Mouse (Mus musculus): ENCODE results near the gene Bcl3.

Gene Bcl3

GRCm38 (mm10) chr7:19822604-19823058, at the start of gene Bcl3:
TSS of gene Bcl3 (minus strand) at chr7:19822770.
- DNase-seq: peak; percentile 70

DNA sequence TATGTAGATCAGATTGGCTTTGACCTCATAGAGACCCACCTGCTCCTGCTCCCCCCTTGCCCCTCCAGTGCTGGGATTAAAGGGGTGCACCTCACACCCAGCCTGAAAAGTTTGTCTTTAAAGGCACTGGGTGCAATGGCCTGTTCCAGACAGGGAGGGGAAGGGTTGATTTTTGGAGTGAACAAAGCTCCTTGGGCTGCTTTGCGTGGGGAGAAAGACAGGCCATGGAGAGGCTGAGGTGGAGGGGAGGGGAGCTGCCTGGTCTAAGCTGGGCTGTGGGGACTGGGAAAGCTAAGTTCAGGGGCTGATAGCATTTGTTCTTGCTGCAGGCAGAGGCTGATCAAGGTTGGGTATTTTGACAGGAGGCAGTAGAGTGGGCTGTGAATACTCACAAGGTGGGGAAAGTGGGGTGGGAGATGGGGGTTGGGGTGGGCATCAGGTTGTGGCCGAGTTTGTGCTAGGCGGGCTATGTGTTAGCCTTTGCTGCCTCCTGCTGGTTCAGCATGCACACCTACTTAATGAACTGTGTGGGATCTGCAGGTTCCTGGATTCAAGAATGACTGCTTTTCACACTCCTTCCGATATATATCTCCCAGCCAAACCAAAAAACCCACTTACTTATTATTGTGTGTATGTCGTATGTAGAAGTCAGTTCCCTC, 49.5 kb upstream of the Bcl3 start:
- DNase-seq: peak; percentile 60

DNA sequence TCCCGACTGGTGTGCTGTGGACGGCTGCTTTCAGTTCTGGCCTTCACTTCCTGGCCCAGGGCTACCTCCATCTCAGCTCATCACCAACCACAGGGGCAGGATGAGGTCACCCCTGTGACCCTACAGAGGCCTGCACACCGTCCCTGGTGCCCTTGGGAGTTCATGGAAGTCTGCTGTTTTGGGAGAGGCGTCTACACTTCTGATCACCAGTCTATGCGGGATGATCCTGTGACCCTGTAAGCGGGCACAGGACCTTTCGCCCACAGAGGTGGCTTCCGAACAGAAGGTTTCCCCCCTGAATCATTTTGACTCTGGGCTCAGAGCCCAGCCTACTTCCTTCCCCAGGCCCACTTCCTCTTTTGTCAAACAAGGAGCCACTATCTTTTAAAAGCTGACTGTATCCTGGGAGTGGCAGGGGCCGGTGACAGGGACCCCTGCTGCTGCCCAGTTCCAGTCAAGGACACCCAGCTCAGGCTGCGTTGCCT, 48.6 kb upstream of the Bcl3 start:
- DNase-seq: peak; percentile 59

DNA sequence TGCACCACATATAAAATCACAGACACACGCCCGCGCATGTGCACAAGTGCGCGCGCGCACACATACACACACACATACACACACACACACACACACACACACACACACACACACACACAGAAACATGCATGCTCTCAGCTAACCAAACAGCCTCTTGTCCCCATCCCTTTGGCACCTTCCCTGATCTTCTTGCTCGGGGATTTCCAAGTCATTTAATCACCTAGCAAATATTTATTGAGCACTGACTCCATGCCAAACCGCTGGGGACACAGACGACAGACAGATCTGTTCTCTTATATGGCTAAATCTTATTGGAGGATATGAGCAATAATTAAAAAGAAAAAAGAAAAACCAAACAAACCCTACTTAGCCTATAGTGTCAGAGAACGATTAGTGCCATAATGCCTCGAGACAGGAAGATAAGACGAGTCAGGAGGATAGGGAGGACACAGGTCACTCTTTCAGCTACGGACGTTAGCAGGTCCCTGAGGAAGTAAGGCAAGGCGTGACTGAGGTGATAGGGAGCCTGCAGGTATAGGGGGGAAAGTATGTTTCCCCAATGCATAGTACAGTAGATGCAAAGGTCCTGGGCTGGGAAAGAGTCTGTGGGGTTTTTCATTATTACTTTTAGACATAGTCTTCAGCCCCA, 45.3 kb upstream of the Bcl3 start:
- no peak for DNase-seq

DNA sequence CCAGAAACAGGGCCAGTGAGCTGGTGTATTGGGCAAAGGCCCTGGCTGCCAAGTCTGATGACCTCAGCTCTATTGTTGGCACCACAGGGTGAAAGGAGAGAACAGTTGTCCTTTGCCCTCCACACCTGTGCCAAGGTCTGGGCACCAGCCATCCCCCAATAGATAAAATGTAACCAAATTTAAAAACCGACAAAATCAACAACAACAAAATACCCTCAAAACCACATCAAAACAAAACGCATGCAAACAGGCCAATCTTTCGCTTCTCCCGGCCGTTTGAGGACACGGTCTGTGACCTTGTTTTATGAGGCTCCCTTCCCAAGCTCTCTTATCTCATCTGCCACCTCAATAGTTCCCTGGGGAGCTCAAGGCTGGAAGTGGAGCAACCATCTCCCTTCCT, 43.9 kb upstream of the Bcl3 start:
- peak; percentile 84 for DNase-seq

GRCm38 (mm10) chr7:19865246-19866036, 42.9 kb upstream of the Bcl3 start:
- no peak for DNase-seq

GRCm38 (mm10) chr7:19864241-19864640, 41.7 kb upstream of the Bcl3 start:
- DNase-seq: no peak

- no peak for DNase-seq
Observed at GRCm38 (mm10) chr7:19861199-19861598, 38.6 kb upstream of the Bcl3 start, which contains the start of gene Ceacam16. TSS of gene Ceacam16 (minus strand) at chr7:19861299.

GRCm38 (mm10) chr7:19859740-19860139, 37.2 kb upstream of the Bcl3 start:
- DNase-seq: no peak

DNA sequence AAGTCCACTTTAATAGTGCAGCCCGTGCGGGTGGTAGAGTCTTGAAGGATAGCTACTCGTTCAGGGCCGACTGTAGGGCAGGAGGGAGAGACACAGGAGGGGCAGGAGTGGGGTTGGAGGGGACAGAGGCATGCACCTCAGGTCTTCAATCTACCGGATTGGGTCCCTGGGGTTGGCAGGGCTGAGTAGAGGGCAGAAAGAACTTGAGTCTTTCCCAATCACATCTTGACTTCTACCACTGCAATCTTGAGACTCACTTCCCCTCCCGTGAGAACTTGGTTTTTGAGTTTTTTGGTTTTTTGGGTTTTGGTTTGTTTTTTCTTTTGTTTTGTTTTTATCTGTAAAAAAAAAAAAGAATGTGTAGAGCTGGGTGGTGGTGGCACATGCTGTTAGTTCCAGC, 33.7 kb upstream of the Bcl3 start:
- DNase-seq: no peak

DNA sequence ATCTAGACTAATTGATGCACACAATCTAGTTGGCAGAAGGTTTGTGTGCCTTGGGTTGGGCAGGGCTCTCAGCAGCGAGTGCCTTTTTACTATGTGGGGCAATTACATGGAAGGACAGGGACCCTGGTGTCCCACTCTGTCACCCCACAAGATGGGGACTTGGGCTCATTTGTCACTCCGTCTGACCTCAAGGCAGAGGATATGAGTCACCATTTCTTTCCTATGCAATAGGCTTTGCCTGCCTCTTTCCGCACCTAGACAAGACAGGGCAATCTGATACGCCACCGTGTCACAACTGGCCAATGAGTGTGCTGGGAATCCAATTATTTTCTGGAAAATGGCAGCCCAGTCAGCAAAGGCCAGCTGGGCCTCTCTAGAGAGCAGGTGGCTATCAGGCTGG, 33.1 kb upstream of the Bcl3 start:
- no peak for DNase-seq

DNA sequence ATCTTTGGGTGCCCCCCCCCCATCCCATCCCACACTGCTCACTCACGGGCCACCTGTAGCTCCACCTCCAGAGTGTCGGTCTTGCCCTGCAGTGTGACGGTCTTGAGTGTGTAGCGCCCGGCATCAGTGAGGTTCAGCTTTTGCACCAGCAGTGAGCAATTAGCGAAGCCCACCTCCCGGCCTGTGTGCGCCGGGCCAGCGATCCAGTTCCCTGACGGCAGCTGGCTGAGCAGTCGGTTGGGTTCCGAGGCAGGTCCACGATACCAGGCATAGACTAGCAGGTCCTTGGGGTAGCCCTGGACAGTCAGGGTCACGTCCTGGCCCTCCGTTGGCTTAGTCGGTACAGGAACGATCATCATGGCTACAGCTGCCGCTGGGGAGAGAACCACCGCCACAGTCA, 31.0 kb upstream of the Bcl3 start:
- DNase-seq: no peak

DNA sequence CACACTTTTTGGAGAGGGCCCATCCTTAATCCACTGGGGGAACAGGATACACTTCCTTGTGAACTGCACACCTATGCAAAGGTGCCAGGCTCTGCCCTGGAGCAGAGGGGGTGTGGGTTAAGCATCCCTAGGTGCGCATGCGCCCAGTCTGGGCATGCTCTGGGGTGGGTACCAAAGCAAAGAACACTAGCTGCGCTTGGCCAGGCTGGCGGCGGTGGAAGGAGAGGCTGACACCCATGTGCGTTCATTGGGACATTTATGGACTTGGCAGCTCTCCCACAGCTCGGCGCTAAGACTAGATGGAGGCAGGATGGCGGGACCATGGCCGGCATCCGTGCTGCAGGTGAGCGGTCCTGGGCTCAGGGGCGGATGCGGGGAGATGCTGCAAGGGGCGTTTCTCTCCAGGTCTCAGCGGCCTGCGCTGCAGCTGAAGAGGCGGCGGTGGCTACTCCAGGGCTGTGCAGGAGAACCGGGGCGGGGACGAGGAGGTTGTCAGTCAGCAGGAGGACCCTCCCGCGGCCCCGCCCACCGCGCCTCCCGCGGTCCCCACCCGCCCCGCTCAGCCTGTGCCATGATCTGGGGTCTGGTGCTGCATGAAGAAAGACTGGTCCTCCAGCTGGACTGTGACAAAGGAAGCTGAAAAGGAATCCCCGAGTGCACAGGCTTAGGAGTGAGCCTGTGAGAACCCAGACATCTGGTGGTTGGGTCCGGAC, 29.4 kb upstream of the Bcl3 start, which contains the start of gene Gm19345:
TSS of gene Gm19345 (plus strand) at position 146 of the 713 bp plus-strand sequence.
- no peak for DNase-seq

GRCm38 (mm10) chr7:19844521-19845171, 22.1 kb upstream of the Bcl3 start:
- DNase-seq: no peak

DNA sequence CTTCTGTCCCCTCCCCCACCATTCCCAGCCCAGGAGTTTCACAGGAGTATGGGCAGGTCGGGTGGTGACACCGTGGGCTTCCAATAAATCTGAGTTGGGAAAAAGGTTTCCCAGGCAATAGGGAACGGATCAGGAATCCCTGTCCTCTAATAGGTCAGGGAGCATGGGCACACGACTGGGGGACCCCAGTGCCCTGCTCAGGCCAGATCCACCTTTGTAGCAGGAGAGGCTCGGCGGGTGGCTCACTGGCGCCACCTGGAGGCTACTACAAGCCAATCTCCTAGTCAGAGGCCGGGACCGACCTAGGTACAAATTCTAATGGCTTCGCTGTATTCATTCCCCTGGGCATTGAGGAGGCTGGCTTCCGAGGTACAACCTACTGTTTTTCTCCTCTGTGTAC, 21.0 kb upstream of the Bcl3 start:
- DNase-seq: peak; percentile 88

- DNase-seq: peak; percentile 92
Observed at GRCm38 (mm10) chr7:19842885-19843504, 20.4 kb upstream of the Bcl3 start.

DNA sequence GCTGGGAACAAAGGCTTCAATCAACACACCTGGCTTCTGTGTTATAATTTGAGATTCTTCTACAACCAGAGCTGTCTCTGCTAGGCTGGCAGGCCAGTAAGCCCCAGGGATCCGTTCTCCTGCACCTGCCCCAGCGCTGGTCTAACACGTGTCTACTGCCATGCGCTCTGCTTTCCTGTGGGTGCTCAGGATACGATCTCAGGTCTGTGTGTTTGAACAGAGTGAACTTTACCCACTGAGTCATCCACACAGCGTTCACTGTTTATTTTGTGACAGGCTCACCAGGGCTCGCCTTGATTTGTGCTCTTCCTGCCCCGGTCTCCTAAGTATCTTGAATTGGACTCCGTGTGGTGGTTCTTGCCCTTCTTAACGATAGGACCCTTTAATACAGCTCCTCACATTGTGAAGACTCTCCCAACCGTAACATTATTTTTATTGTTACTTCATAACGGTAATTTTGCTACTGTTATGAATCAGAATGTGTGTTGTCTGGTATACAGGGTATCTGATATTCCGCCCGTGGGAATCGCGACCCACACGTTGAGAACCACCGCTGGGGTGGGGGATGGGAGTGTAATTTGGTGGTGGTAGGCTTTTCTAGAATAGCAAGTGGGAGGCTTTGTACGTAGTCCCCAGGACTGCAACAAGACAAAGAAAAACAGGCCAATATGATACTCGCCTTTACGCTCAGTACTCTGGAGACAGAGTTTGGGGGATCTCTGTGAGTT, 19.3 kb upstream of the Bcl3 start:
- DNase-seq: peak; percentile 68

GRCm38 (mm10) chr7:19840936-19841335, 18.4 kb upstream of the Bcl3 start:
- DNase-seq: no peak

GRCm38 (mm10) chr7:19840371-19840770, 17.8 kb upstream of the Bcl3 start:
- DNase-seq: no peak

GRCm38 (mm10) chr7:19836843-19837242, 14.3 kb upstream of the Bcl3 start:
- DNase-seq: peak; percentile 36

DNA sequence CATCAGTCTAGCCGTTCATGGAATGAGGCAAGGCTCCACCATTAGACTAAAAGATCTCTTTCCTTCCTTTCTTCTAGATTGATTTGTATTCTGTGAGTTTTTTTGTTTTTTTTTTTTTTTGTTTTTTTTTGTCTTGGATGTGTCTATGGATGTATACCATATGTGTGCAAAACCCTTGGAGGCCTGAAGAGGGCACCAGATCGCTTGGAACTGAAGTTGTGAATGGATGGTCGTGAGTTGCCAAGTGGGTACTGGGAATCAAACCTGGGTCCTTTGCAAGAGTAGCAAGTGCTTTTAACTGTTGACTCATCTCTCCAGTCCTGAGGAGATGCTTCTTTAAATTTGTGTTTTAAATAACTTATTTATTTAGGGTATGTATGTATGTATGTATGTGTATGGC, 11.5 kb upstream of the Bcl3 start:
- DNase-seq: no peak

All from kidney, adult 9 months (tissue).